Mouse (Mus musculus): ENCODE measurements around the gene Odf3l2.

The Odf3l2 gene

DNA sequence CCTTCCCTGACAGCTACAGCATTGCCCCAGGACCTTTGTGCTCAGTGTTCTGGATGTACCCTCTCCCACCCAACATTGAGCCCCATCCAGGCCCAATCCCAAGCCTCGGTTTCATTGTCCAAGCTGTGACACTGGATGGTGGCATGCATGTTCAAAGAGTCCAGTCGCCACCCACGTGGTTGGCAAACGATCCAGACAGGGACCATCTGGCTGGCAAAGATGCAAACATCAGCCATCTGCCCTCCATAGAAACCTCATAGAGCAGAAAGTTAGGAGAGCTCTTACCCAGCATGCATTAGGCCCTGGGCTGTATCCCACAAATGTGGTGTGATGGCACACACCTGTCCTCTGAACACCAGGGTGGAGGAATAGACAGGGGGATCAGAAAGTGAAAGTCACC lies 14.1 kb downstream of the Odf3l2 start:
- in situ Hi-C loops (cut with MseI, MboI), result no loop called here

- in situ Hi-C loops (cut with MseI, MboI), result no loop called here
Observed at GRCm38 (mm10) chr10:79628377-79628776, 17.2 kb downstream of the Odf3l2 start.

DNA sequence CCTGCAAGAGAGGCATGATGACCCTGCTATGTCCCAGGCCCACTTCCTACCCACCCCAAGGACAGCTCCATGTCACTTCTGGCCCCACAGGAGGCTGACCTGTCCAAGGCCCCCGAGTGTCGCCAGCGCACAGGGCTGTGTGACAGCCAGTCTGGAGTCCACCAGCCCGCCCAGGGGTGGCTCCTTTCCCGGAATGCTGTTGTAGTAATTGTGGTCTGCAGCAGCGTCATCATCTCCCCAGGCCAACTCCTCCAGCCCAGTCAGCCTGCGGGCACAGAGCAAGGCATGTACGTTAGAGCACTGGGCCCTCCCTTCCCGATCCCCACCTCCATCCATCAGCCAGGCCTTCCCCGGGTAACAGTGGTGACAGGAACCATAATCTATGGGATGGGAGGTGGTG lies 19.4 kb downstream of the Odf3l2 start:
- in situ Hi-C loops (cut with MseI, MboI), result no loop called here

DNA sequence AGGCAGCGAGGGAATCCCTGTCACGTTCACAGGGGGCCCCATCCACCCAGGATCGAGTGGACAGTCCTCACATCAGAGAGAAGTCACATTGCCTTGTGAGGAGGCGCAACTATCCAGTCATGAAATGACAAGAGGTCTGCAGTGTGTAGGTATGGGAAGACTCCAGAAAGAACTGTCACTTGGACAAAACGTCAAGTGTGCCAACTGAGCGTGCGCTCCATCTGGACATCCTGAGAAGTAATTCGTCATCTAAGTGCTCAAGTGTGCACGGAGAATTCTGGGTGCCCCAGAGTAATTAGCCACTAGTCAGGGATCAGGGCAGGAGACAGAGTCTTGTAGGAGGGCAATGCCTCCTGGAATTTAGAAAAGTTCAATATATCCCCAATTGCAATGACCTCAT lies 20.1 kb downstream of the Odf3l2 start:
- in situ Hi-C loops (cut with MseI, MboI), result no loop called here

DNA sequence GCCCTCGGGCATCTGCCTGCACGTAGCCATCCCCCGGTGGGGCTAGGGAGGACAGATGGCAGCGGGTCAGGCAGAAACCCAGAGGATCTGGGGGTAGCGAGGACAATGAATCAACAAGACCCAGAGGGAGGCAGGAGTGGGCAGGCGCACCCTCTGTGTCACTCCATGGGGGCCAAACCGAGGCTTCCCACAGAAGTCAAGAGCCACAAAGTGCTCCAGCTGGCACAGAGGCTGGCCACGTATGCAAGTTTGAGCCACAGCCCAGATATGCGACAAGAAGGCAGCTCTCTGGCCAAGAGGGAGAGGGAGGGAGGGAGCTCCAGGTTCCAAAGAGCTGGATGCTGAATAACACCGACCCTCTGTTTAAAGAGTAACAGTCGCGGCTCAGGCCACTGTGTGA lies 21.6 kb downstream of the Odf3l2 start:
- in situ Hi-C loops (cut with MseI, MboI), result no loop called here

- in situ Hi-C loops (cut with MseI, MboI), result no loop called here
Observed at GRCm38 (mm10) chr10:79616376-79616775, 29.2 kb downstream of the Odf3l2 start.

GRCm38 (mm10) chr10:79615860-79616259 lies 29.7 kb downstream of the Odf3l2 start:
- in situ Hi-C loops (cut with MseI, MboI), result no loop called here

DNA sequence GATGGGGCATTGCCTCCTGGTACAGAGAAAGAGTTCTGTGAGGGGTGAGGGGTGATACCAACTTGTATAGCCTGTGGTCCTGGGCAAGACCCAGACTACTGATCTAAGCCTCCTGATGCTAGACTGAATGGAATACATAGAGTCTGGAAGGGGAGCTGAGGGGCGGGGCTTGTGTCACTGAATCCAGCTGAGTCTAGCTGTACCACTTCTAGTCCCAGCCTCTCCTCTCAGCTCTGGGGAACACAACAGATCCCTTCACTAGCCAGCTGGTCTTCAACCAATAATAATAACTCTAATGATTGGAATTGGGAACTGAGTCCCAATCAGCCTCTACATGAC lies 31.3 kb downstream of the Odf3l2 start:
- in situ Hi-C loops (cut with MseI, MboI), result no loop called here

GRCm38 (mm10) chr10:79613578-79614304 lies 31.8 kb downstream of the Odf3l2 start, which contains the start of gene C2cd4c:
Gene C2cd4c, minus strand, starts transcription at chr10:79614025.
- in situ Hi-C loops (cut with MseI, MboI), result no loop called here

DNA sequence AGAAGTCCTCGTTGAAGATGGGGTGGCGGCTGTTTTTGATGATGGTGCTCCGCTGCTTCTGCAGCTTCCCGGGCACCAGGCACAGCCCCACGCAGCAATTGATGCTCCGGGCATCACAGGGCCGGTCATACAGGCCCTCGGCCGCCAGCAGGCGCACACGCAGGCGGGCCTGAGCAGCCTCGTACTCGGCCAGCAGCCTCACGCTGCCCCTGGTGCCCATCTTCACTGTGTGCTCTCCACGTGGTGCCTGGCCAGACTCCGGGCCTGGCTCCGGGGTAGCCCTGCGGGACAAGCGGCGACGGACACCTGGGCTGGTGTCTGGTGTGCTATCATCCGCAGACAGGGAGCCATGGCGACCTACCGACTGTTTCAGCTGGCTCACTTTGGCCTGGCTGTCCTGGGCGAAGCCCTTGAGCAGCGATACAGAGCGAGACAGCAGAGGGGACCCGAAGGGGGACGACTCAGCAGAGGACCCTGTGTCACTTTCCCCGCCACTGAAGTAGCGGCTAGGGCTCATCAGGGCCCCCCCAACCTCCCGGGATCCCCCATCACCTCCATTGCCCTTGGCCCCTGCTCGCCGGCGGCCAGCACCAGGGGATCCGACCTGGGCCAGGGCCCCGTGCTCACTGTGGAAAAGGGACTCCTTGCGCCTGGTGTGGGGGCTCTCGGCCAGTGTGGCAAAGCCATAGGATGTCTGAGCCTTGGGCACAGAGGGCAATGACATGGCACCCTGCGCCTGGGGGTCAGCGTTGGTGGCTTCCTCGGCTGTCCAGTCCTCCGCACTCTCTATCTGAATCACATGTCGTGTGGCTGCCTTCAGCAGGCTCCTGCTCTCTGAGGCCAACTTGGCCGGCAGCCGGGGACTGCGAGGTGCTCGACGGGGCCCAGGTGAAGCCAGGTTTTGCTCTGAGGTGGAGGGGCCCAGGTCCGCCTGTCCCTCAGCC lies 33.1 kb downstream of the Odf3l2 start:
- in situ Hi-C loops (cut with MseI, MboI), result no loop called here

GRCm38 (mm10) chr10:79611296-79611695 lies 34.2 kb downstream of the Odf3l2 start:
- in situ Hi-C loops (cut with MseI, MboI), result no loop called here

DNA sequence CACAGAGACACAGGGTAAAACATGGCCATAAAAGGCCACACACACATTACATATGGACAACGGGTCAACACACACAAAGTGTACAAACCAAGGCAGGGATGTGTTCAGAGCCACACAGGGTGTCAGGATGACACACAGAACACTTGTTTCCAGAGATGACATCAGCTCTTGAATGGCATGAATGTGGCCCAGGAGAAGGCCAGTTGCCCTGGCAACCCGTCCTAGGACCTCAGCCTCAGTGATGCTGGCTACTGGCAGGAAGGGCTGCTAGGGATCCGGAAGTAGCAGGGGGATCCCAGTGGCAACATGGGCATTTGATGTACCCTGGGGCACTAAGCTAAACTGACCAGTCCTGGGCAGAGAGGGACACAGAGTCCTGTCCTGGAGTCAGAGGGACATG lies 36.3 kb downstream of the Odf3l2 start:
- in situ Hi-C loops (cut with MseI, MboI), result no loop called here

- in situ Hi-C loops (cut with MseI, MboI), result no loop called here
Observed at GRCm38 (mm10) chr10:79607892-79608291, 37.6 kb downstream of the Odf3l2 start.

- in situ Hi-C loops (cut with MseI, MboI), result no loop called here
Observed at GRCm38 (mm10) chr10:79606537-79606936, 39.0 kb downstream of the Odf3l2 start.

GRCm38 (mm10) chr10:79597936-79598230 lies 47.7 kb downstream of the Odf3l2 start:
- in situ Hi-C loops (cut with MseI, MboI), result loop anchor here (5.0 kb wide), 2 partner anchors 49 to 54 kb away; partner anchors contain the start of gene Odf3l2 (in 1 of the 2)

DNA sequence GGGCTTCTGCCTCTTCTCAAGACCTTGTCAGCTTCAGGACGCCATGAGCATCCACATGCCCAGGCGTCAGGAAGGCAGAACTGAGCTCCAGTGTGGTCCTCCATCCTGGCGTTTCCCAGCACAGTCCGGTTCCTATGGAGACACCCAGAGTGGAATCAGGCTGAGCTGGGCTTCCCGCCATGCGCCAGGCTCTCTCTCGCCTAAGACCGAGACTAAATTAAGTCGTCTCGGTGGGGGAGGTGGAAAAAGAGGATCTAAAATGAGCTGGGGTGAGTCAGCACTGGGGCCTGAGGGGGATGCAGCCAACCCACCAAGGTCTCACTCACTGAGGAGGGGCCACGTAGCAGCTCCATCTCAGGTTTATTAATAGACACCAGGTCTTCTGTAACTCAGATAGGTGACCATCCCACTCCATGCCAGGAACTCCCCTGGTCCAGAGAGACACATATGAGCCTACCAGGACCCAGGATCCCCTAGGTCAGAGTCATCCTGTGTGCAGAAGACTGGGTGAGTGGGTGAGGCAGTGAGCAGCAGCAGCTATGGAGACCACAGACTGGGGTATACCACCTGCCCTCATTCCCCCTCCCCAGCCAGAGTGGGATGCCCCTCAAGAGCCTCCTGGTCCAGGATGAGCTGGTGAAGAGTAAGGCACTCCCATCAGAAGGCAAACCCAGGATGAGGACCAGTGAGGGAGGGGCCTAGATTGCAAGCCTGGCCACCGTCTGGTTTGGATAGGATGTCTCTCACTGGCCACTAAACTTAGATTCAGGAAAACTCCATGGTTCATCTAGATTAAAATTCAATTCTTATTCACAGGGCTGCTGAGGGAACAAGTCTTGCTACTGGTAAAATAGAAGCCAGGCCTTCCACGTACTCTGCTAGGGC lies 48.2 kb downstream of the Odf3l2 start:
- in situ Hi-C loops (cut with MseI, MboI), result loop anchor here (5.0 kb wide), 2 partner anchors 50 to 55 kb away; partner anchors contain the start of gene Odf3l2 (in 1 of the 2)

DNA sequence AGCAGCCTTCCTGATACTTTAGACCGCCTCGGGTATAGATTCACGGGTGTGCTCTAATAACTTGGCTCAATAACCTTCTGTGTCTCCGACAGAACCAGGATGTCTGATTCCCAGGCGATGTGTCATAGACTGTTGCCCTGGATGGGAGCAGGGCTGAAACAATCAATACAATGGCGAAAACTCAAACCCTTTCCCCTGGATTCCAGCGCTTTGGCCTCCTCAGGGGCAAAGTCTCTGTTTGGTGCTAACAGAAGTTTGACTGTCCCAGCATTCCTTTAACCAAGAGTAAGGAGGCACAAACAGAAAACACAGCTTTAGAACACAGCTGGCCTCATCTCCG lies 50.0 kb downstream of the Odf3l2 start:
- in situ Hi-C loops (cut with MseI, MboI), result loop anchor here (5.0 kb wide), 2 partner anchors 52 to 57 kb away; partner anchors contain the start of gene Odf3l2 (in 1 of the 2)

GRCm38 (mm10) chr10:79594872-79595589 lies 50.5 kb downstream of the Odf3l2 start:
- in situ Hi-C loops (cut with MseI, MboI), result loop anchor here (5.0 kb wide), 2 partner anchors 52 to 57 kb away; partner anchors contain the start of gene Odf3l2 (in 1 of the 2)

DNA sequence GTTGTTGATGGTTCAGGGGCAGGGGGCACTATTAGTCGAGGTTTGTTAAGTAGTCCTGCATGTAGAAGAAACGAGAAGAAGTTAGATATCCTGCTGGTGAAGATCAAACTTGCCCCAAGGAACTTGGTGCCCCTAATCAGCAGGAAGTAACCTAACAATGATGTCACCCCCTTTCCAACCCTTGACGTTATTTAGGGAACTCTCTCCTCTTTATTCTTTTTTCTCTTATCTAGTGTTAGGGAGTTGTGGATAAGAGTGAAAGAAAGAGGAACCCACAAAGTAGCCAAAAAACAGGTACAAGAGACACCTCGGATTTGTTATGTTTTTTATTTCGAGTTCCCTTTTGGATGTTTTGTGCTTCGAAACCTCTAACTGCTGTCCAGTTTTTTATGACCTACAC lies 51.4 kb downstream of the Odf3l2 start:
- in situ Hi-C loops (cut with MseI, MboI), result no loop called here

DNA sequence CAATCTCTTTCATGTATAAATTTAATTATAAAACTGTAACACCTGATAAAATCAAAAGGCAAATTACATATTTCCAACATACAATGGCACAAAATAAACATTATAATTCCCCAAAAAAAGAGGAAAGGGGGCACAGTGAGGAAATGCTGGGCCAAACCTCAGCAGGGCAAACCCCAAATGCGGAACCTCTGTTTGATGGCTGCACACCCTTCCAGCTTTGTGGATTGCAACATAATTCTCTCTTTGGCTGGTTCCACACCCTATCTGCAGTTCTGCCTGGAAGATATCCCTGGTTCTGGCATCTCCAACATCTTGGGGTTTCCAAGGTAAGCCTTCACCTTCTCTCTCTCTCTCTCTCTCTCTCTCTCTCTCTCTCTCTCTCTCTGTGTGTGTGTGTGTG lies 54.8 kb downstream of the Odf3l2 start:
- in situ Hi-C loops (cut with MseI, MboI), result no loop called here

Data from mouse trophoblast stem cell (cell line).